Mouse (Mus musculus): ENCODE measurements around the gene Tcstv3. TPM values are rescaled to one million over a fixed set of nuclear protein-coding genes. Genes with fewer than 3 reads are reported as not detected.
"Not testable (repeated sequence)": the region's sequence is repeated elsewhere in the genome, so short reads cannot be mapped to it uniquely, and the experiment has no call there.

The Tcstv3 gene
- polyA plus RNA-seq (2012; ENCODE audit: insufficient read depth, insufficient read length, missing spikeins) = not detected in 2 replicates

DNA sequence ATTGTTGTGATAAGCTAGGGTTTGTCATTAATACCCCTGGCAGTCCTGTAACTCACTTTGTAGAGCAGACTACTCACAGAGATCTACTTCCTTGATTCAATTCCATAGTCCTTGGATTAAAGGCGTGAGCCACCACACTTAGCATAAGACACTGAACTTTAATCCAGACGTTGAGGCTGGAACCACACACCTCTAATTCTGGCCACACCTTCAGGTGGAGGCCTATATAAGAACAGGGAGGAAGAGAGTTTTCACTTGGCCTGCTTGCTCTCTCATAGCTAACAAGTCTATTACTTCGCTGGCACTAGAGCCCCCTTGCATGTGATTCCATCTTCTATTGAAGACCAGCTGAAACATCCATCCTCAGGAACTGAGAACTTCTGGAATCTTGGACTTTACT, at the start of gene Tcstv3:
Gene Tcstv3, plus strand, starts transcription at position 301 of the 400 bp plus-strand sequence.
- H3K27ac ChIP-seq (replicated peaks; ENCODE audit: low read depth, low read length); H3K4me1 ChIP-seq (ENCODE audit: control insufficient read depth, insufficient read depth, insufficient read length, low read length); H3K4me3 ChIP-seq (ENCODE audit: insufficient read depth, low read depth, low read length): not testable (repeated sequence)

DNA sequence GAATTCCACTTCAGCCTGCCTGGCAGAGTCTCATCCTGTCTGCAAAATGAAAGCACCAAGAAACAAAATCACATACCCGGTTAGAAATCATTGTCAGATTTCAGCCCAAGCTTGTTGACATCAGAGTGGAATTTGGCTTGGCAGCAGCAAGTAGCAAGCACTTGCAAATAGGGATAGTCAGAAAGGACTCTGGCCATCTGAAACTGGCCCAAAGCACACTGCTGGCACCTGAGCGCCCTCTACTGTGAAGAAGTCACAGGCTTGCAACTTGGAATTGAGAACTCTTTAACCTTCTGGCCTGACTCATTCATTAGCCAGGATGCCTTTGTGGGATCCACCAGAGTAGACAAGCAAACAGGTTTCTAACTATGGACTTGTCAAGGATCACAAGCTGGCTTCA, 38.8 kb upstream of the Tcstv3 start:
- not testable (repeated sequence) for H3K4me3 ChIP-seq (ENCODE audit: insufficient read depth, low read depth, low read length); H3K4me1 ChIP-seq (ENCODE audit: control insufficient read depth, insufficient read depth, insufficient read length, low read length); H3K27ac ChIP-seq (replicated peaks; ENCODE audit: low read depth, low read length)

DNA sequence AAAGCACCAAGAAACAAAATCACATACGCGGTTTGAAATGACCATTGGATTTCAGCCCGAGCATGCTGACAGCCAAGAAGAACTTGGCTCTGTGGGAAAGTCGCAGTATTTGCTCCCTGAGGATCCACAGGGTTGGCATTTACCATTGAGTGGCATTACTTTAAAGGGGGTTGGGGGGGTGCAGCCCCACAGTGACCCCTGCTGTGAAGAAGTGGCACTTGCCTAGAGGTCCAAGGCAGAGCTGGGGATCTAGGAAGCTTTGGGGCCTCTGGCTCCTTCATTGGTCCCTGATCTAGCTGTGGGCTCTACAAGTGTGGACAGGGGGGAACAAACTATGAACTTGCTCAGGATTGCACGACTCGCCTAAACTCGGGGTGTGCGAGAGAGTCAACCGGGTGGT, 37.9 kb upstream of the Tcstv3 start:
- H3K4me1 ChIP-seq (ENCODE audit: control insufficient read depth, insufficient read depth, insufficient read length, low read length) = no peaks in the 10 kb centered on the region
- no peak overlapping the region for H3K27ac ChIP-seq (replicated peaks; ENCODE audit: low read depth, low read length)
- no peak overlapping the region for H3K4me3 ChIP-seq (ENCODE audit: insufficient read depth, low read depth, low read length)

DNA sequence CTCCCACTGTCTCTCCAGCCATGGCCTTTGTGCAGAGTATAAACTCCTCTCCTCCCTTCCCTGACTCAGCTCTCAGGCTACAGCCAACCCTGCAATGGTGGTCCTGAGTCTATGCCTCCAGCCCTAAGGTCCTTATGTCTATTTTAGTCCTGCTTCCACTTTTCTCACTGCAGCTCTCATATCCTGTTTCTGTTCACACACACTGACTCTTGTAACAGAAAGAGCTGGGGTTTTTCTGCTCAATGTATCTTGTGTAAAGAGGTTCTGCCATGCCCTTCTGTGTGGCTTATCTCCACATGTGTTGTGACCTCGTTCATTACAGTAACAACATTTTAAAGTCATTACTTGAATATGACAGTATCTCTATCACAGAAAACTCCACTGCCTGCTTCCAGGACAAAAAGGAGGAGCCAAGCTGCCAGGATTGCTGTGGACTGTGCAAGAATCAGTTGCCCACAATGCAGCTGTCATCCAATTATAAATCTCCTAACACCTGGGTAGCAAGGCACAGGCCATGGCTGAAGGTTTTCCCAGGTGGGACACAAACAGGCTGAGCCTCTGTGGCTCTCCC, 17.3 kb upstream of the Tcstv3 start:
- Histone ChIP-seq H3K27ac (replicated peaks; ENCODE audit: low read depth, low read length) (no peak overlapping the region; the same call in 1 of the 2 replicates), H3K4me3 (ENCODE audit: insufficient read depth, low read depth, low read length) (no peak overlapping the region), H3K4me1 (ENCODE audit: control insufficient read depth, insufficient read depth, insufficient read length, low read length) (no peaks in the 10 kb centered on the region)

DNA sequence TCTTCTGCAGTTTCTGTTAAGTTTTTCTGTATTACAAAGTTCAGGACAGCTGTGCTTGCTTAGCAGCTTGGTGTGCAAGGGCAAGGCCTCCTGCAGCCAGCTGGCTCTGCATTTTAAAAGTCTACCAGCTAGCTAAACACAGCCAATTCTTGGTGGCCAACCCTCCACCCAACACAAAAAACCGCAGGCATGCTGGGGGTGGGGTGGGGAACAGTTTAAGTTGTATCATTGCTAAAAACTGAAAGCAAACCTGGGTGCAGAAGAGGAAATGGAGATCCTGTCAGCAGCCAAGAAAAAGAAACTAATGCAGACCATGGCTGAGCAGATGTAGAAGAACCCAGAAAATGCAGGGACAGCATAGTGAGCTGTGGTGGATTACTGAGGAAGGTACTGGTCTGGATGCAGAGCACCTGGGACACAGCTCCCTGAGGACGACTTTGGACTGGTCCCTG, 16.7 kb upstream of the Tcstv3 start, which contains the start of gene BC147527:
Gene BC147527, plus strand, starts transcription at position 402 of the 452 bp plus-strand sequence.
- H3K27ac ChIP-seq (replicated peaks; ENCODE audit: low read depth, low read length) = no peak within 1 kb of the TSS; the same call in 1 of the 2 replicates
- H3K4me1 ChIP-seq (ENCODE audit: control insufficient read depth, insufficient read depth, insufficient read length, low read length) = no peaks in the 10 kb centered on the region
- H3K4me3 ChIP-seq (ENCODE audit: insufficient read depth, low read depth, low read length) = no peak within 1 kb of the TSS

DNA sequence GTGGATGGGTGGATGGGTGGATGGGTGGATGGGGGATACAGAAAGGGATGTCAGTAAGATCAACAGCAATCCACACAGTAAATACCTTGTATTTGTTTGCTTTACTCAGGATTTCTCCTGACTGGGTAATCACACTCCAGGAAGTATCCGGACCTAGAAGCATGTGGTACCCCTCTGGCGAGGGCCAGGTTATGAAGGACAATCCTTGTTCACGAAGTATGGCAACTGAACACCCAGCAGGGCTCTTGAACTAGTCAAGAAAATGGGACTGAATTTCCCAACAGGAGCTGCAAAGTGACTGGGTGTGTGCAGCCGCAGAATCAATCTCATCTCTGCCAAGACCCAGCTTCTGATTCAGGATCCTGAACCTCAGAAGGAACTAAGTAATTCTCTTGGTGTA, 15.8 kb upstream of the Tcstv3 start:
- H3K27ac ChIP-seq (replicated peaks; ENCODE audit: low read depth, low read length) = no peak overlapping the region
- H3K4me3 ChIP-seq (ENCODE audit: insufficient read depth, low read depth, low read length) = no peak overlapping the region
- no peaks in the 10 kb centered on the region for H3K4me1 ChIP-seq (ENCODE audit: control insufficient read depth, insufficient read depth, insufficient read length, low read length)

DNA sequence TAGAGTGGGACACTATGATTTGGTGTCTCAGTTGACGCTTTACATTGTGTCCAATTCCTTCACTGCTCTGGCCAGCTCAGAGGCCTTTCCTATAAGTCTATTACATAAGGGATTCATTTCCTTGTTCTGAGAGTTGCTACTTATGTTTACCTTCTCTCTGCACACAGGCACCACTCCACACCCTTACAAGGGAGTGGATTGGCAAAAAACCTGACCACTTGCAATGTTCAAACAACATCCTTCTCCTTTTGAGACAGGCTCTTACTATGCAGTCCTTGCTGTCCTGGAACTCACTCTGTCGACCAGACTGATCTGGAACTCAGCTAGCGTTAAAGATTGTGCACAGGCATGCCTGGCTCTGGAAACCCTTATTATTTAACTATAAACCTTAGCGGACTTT, 5.9 kb upstream of the Tcstv3 start:
- Histone ChIP-seq H3K27ac (replicated peaks; ENCODE audit: low read depth, low read length) (no peak overlapping the region), H3K4me1 (ENCODE audit: control insufficient read depth, insufficient read depth, insufficient read length, low read length) (no peaks in the 10 kb centered on the region), H3K4me3 (ENCODE audit: insufficient read depth, low read depth, low read length) (no peak overlapping the region)

DNA sequence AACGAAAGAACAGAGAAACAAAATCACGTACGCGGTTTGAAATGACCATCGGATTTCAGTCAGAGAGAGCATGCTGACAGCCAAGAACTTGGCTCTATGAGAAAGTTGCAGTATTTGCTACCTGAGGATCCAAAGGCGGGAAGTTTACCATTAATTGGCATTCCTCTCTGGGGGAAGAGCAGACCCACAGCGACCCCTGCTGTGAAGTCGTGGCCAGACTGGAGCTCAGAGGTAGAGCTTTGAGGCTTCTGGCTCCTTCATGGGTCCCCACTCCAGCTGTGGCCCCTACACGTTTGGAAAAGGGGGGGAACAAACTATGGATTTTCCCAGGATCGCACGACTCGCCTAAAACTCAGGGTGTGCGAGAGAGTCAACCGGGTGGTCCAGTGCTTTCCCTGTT, 3.1 kb upstream of the Tcstv3 start:
- Histone ChIP-seq H3K27ac (replicated peaks; ENCODE audit: low read depth, low read length) (no peak overlapping the region), H3K4me3 (ENCODE audit: insufficient read depth, low read depth, low read length) (no peak overlapping the region), H3K4me1 (ENCODE audit: control insufficient read depth, insufficient read depth, insufficient read length, low read length) (no peaks in the 10 kb centered on the region)

DNA sequence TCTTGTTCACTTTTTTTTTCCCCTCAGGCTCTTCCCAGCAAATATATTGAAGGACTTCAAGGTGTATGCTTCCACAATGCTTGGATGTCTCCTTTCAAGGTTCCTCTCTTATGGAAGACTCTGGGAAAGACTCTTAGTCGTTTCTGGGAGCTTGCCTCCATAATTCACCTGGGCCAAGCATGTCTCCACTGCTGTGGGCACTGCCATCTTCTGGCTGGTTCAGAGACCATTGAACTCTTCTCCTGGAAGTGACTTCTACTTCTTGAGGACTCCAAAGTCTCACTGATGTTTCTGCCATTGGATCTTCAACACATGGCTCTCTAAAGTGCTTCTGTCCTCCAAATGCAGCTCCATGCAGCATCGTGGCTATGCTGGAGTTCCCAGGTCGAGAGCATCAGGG, 3.5 kb downstream of the Tcstv3 start:
- Histone ChIP-seq H3K4me3 (ENCODE audit: insufficient read depth, low read depth, low read length) (no peak overlapping the region), H3K27ac (replicated peaks; ENCODE audit: low read depth, low read length) (no peak overlapping the region), H3K4me1 (ENCODE audit: control insufficient read depth, insufficient read depth, insufficient read length, low read length) (no peaks in the 10 kb centered on the region)

DNA sequence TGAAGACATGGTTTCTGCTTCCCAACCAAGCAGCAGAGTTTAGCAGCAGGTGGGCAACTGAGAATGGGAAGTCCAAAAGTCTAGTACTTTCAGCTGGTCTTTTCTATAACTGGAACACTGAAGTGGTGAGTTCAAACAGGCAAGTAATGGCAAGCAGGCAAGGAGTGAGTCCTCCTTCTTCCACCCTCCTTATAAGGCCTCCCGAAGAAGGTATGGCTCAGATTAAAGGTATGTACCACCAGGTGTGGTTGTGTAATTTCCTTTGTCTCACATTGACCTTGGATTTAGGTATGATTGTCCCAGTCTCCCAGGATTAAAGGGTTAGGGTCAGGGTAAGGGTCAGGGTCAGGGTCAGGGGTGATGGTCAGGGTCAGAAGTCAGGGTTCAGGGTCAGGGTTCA, 4.0 kb downstream of the Tcstv3 start:
- no peak overlapping the region for H3K27ac ChIP-seq (replicated peaks; ENCODE audit: low read depth, low read length)
- no peaks in the 10 kb centered on the region for H3K4me1 ChIP-seq (ENCODE audit: control insufficient read depth, insufficient read depth, insufficient read length, low read length)
- H3K4me3 ChIP-seq (ENCODE audit: insufficient read depth, low read depth, low read length) = no peak overlapping the region

Other genes starting within 250 kb of the Tcstv3 start
- gene Gm20767, start 176.6 kb upstream of the Tcstv3 start, polyA plus RNA-seq (2012; ENCODE audit: insufficient read depth, insufficient read length, missing spikeins) = not detected in 2 replicates
- not detected in 2 replicates for gene Gm21818, start 144.4 kb upstream of the Tcstv3 start, polyA plus RNA-seq (2012; ENCODE audit: insufficient read depth, insufficient read length, missing spikeins)
- not detected in 2 replicates for gene Gm21762, start 100.9 kb upstream of the Tcstv3 start, polyA plus RNA-seq (2012; ENCODE audit: insufficient read depth, insufficient read length, missing spikeins)
- gene Gm21731, start 77.8 kb upstream of the Tcstv3 start, polyA plus RNA-seq (2012; ENCODE audit: insufficient read depth, insufficient read length, missing spikeins) = not detected in 2 replicates
- gene AF067061, start 53.8 kb upstream of the Tcstv3 start, polyA plus RNA-seq (2012; ENCODE audit: insufficient read depth, insufficient read length, missing spikeins) = not detected in 2 replicates
- not detected in 2 replicates for gene BC147527, start 16.5 kb upstream of the Tcstv3 start, polyA plus RNA-seq (2012; ENCODE audit: insufficient read depth, insufficient read length, missing spikeins)

Measured in brown adipose tissue, adult 24 weeks (tissue).